Mouse (Mus musculus) inflammation-experienced regulatory T-cells, adult 6 months (primary cell): Measurements from ENCODE around the gene Tigit. TPM values are rescaled to one million over a fixed set of nuclear protein-coding genes. Genes with fewer than 3 reads are reported as not detected.

Experiments
- ATAC-seq: one replicate; pipeline ENCODE4 v1.8.0; 2017
- polyA plus RNA-seq, 3 experiments: library from polyadenylated mRNA; unstranded; fragments of 100-300 nt; shearing (Covaris generic); gene quantifications; one replicate each; pipeline ENCODE4 v1.2.1; 2017

The Tigit gene
- 100 to 1,000 TPM; 353 to 863 (median 573) TPM for polyA plus RNA-seq

DNA sequence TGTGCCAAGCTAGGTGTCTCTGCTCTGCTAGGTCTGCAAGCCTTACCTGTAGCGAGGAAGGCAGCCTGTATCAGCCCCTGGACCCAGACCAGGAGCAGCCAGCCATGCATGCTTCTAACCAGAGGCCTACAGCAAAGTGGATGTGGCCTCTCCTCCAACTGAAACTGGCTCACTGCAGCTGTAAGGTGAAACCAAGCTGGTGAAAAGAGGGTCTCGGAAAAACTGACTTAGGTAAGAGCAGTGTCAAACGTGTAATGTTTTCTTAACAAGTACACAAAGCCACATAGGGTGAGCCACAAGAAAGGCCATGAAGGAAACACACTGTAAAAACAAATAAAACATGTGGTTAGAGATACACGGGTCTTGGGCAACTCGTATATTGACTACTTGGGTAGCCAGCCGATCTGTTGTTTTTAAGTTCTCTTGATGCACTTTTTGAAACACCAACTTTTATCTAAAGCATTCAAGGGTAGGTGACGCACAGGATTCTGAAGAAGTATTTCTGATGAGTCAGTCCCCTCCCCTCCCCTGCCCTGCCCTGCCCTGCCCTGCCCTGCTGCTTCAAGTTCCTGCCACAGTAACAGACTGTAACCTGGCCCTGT lies at the start of gene Tigit:
Tigit (minus strand) TSS at position 169 of the 602 bp plus-strand sequence.
- ATAC-seq = peak; percentile 75

DNA sequence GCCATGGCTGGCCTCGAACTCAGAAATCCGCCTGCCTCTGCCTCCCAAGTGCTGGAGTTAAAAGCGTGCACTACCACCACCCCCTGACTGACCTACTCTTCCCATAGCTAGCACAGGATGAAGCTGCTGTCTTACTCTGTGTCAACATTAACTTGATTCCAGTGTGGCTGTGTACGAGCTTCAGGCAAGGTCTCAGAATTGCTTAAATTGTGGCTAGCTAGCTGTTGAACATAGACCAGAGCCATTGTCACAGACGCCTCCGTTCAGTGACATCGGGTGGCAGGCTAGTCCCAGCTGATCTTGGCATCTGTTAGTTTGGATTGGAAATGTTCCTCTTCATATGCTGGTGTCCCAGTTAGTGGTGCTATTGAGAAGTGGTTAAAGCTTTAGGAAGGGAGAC lies 47.4 kb upstream of the Tigit start:
- ATAC-seq = no peak

DNA sequence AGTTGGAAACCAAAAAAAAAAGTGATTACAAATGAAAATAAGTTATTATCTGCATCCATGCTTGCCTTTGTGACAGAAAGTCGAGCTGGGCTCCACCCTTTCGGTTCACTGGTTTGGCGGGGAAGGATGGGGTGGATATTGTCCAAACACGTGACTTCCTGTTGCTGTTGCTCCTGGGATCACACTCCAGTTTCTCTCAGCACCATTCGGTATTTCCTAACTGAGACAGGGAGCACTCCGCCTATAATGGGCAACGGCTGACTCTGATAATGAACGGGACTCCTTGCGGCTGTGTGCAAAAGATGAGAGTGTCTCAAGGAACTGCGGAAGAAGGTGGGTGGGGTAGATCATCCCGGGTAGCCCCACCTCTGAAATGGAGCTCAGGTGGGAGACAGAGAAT lies 46.7 kb upstream of the Tigit start:
- ATAC-seq = no peak

DNA sequence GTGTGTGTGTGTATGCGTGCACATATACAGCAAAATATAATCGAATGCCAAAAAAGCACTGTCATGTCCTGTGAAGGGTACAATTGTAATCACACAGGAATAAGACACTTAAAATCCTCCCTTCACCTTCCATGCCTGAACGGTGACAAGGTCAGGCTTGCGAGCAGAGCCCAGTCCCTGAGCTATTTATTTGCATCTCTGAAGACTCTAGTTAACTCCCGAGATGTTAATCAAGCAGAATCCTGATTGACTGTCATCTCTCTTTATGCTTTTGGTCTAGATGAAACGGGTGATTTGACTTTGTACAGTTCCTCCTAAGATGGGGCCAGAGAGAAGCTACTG lies 46.2 kb upstream of the Tigit start:
- ATAC-seq = no peak

DNA sequence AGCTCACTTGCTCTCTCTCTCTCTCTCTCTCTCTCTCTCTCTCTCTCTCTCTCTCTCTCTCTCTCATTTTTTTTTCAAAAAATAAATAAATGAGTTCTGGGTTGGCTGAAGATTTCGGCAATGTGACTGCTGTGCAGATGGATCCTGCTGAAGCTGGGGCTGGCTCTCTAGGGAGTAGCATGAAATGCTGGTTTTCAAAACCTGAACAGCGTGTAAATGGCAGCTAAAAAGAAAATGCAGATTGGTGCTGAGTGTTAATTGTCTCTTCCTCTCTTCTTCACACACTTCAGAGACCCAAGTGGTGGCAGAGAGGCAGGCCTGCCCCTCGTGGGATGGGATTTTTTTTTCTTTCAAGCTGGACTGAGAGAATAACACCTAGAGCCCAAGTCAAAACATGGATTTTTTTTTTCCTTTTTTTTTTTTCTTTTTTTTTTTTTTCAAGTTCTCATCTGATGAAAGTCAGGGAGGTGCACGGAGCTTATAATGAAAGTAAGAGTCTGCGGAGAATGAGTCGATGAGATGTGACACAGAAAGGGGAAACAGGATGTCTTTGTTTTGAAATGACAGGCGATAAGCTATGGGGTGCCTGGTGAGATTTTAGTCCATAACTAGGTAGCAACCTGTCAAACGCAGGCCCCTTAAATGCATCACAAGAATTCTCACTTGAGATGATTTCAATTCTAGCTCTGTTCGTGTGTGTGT lies 45.6 kb upstream of the Tigit start:
- ATAC-seq = peak; percentile 90

DNA sequence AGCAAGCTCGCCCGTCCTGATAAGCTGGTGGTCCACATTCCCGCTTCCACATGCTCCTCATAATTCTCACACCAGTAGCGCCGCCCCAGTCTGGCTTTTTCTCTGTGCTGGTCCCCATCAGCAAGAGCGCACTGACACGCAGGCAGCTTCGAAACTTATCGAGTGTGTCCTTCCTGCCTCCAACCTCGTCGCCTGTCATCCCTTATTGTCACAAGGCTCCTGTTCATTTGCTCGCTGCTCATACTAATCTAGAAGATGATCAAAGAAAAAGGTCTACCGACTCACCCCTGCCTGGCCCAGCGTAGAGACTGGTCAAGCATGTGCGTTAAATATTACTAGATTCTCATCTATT lies 45.1 kb upstream of the Tigit start:
- peak; percentile 55 for ATAC-seq

DNA sequence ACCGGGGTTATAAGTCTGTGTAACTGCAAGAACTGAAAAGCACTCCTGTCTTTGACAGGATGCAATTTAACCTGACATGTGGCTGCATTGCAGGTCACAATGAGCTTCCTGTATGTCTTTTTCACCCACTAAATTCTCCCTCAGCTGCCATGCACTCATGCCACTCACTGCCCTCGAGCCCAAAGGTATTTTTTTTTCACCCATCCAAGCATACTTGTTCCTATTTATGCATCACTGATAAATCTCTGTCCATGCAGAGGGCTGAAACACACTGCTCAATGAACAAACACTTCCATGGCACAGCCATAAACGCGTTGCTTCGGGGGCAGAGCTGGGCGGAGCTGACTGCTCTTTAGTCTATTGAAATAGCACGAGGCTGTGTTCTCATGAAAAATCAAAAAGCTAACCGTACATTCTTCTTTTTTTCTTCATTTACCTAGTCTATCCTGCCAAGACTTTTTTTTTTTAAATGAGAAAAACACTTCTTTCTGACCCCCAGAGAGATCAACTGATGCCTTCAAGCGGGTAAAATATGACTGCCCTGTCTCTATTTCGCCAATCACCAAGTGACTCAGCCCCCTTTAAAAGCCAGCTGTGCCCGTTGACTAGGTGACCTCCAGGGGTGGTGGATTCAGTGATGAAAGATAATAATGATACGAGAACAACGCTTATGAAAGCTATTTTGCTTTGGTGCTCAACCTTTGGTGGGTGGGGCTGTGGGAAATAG lies 44.6 kb upstream of the Tigit start:
- peak; percentile 55 for ATAC-seq

DNA sequence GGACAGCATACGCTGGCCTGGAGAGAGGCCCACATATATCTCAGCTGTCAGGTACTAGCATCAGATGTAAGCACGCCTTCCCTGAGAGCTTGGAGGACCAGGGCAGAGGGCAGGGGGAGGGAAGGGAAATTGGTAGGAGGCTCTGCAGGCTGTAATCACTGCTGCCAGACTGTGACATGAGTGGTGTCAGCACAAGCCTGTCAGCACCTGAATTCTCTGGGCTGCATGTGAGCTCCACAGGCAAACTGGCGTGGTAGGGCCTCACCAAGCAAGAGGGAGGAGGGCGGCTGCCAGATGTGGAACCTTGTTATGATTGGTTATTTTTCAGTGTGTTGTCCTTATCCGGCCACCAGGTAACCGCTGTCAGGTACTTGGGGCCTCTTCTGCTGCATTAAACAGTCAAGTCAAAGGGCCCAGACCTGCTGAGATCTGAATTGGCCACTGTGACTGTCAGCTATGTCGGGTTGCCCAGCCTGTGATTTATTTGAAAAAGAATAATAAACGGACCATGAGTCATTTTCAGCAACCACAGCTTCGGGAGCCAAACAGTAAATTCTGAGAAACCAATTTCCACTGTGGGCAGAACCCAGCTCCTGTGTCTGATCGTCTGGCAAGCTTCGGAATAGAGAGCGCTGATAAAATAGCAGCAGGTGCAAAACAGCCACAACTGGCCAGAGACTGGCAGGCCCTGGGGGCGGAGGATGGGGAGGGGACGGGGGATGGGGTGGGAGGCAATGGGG lies 38.0 kb upstream of the Tigit start:
- peak; percentile 11 for ATAC-seq

DNA sequence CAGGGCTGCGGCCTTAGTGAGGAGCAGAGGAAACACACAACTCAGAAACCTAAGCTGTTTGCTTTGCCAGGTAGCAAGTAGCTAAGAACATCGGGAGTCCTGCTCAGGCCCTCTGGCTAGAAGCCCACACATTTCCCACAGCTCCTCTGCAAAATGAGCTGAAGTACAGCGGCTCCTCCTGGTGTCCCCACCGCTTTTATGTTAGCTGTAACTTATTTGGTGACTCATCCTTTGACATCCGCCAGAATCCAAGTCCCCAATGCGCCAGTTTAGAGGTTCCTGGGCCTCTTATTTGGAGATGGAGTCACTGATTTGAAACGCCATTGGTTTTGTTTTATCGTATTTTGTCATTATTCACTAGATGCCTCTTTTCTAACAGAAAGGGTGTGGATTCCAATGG lies 36.6 kb upstream of the Tigit start:
- no peak for ATAC-seq

DNA sequence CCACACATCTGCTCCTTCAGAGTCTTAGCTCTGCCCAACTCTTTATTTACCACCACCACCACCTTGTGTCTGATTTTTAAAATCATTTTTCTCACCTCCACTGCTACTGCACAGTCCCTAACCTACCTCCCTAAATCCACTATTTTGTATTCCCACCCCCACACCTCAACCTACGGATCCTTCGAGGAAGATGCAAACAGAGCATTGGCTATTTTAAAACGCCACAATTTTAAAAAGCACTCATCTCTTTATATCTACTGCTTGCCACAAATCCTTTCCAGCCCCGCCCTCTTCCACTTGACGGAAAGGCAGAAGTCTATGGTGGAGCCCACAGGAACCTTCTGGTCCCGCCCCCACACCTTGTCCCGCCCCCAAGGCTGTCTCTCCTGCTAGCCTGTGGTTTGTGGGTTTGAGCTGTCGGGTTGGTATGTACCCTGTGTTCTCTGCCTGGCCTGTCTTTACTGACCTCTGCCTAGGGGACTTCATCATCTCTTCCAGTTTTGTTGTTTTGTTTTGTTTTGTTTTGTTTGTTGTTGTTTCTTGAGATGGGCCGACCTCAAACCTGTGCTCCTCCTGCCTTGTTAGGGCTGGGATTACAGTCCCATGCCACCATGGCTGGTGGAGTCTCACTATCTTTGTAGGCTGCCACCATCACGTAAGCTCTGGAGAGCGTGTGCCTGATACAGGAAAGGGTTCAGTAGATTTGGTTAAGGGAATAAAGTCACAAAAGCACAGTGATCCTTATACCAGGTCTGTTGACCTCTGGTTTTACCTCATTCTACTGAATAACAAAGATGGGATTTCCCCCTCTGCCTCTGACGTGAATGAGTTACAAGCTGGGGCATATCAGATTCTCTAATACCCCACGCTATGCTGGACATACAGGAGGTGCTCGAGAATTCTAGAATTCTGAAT lies 35.0 kb upstream of the Tigit start:
- ATAC-seq = peak; percentile 63

DNA sequence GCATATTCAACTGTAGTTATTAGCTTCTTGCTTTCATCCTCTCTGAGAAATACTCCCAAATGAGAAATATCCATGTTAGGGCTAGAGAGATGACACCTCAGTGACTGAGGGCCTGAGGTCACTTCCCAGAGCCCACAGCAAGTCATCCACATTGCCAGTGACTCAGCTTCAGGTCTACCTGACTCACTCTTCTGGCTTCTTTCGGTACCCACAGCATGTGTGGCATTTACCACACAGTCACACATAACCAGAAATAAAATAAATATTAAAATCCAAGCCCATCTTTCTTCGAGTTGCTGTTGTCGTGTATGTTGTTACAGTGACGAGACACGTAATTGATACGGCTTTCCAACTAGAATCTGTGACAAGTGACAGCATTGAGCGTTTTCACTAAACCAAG lies 33.8 kb upstream of the Tigit start:
- ATAC-seq = no peak

DNA sequence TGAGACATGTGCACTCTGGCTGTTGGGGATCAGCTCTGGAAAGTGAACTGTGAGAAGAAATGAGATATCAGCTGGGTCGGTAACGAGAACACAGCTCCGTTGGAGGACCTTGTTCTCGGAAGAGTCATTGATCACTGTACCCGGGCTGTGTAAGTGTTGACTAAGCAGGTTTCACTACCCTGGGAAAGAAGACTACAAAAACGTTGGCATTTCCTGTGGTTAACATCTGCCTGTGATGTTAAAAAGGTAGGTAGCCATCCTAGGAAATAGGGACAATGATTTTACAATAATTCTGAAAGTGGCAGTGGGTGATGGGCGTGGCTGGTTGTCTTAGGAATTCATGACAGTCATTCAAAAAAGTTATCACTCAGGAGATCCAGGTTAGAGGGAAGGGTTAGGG lies 31.9 kb upstream of the Tigit start:
- peak; percentile 25 for ATAC-seq

DNA sequence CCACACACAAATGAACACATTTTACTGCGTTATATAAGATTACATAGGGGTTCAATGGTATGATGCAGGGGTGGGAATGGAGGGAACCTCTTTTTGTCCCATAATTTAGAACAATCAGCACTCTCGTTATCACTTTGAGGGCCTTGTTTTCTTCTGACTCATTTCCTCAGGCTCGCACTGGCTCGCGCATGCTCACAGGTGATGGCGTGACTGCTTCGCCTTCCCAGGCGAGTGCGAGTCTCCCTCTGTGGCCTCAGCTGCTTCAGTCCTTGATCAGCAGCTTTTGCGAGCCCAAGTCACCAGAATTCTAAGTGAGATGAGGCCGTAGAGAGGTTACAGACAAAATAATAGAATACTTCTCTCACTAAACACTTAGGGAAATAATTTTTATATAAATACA lies 30.2 kb upstream of the Tigit start:
- peak; percentile 22 for ATAC-seq

DNA sequence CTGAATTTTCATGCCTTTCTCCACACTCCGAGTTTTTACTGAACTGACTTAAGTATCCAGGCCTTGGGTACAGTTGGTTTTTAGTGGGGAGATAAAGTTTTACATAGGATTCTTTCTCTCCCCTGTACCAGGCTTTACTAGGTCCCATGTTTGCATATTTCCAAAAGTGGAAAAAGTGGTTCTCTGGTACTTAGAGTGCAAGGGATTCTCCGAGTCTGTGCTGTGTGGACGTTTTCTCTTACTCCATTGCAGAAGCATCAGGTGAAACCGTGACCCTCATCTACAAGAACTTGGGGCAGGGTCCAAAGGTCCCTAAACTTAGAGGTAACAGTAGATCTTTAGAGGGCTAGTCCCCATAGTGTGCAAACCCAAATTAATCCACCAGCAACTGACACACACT lies 28.7 kb upstream of the Tigit start:
- no peak for ATAC-seq

DNA sequence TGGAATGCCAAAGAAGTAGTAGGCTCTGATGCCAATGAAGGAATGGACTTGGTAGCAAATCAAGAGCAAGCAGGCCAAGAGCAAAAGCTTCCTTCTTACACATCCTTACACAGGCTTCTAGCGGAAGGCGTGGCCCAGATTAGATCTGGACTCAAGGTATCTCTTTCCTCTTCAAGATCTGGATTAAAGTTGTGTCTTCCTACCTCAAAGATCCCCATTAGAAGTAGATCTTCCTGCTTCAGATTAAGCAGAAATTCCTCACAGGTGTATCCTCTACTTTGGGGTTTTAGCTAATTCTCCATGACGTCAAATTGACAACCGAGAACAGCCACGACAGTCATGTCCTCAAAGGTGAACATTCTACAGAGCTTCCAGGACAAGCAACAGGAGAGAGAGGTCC lies 27.8 kb upstream of the Tigit start:
- no peak for ATAC-seq

DNA sequence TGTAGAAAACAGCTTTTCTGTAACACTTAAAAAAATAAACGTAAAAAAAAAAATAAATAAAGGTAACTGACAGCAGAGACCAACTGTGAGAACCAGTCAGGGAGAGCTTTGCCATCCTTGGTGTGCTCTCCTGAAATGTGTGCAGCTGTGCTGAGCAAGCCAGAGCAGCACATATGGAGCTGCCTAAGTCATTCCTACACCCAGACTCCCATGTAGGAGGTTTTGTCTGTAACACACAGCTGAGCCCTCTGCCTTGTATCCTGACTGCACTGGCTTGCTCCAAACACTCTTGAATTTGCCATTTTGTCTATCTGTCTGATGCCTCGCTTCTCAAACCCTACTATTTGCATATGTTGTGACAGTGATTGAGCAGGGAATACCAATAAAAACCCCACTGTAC lies 27.0 kb upstream of the Tigit start:
- no peak for ATAC-seq

DNA sequence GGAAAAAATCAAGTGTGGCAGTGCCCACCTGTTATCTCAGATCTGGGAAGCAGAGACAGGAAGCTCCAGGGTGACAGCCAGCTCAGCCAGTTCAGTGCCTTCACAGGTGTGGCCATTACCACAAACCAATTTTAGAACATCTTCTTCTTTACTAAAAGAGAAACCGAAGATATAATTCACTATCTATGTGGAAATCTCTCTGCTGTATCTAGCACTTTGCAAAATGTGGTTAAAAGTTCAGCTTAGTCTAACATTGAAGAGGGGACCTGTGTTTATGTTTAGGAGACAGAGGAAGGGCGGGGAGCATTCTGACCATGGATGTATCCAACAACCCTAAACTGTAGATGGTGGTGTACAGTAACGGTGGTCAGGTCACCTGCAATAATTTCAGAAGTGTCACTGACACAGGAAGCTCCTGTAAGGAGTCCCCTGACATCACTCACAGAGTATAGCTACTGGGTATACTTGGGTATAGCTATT lies 26.3 kb upstream of the Tigit start:
- peak; percentile 87 for ATAC-seq

DNA sequence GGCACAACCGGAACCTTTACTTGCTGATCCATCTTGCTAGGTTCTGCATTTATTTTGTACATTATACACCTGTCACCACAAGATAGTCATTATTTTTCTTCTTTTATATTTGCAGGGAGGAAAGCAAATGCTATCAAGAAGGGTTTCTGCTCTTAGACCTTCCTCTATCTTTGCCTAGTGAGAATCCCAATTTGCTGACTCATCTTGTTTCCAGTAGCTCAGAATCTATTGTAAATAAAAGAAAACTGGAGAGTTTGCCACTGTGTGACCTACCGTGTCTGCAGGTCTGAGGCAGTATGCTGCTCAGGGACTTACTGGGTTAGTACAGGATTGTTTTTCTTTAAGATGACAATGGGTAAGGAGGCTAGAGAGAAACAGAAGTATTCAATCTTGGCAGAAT lies 24.0 kb upstream of the Tigit start:
- no peak for ATAC-seq

DNA sequence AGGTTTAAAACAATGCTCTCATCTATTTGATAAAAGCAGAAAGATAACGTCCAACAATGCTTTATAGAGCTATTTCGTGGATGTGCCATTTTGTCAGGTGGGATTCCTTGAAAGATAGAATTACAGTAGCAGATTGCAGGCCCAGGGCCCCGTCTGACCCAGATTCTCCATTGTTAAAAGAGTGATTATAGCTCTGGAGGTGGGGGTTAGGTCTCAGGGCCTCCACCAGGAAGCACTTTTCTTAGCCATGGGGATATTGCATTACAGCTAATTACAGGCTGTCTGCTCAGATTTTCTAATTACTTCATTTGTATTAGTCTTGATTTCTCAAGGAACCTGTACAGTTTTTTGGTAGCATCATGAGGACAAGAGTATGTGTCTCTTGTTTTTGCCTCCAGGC lies 10.5 kb upstream of the Tigit start:
- ATAC-seq = no peak

DNA sequence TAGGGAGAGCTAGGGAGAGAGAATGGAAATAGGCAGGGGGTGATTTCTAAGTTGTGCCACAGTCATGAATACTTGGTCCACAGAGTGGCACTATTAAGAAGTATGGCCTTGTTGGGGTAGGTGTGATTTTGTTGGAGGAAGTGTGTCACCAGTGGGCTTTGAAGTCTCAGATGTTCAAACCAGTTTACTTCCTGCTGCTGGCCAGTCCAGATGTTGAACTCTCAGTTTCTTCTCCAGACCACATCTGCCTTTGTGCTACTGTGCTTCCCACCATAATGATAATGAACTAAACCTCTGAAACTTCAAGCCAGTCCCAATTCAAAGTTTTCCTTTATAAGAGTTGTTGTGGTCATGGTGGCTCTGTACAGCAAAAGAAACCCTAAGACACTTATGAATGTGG lies 8.8 kb upstream of the Tigit start:
- no peak for ATAC-seq

DNA sequence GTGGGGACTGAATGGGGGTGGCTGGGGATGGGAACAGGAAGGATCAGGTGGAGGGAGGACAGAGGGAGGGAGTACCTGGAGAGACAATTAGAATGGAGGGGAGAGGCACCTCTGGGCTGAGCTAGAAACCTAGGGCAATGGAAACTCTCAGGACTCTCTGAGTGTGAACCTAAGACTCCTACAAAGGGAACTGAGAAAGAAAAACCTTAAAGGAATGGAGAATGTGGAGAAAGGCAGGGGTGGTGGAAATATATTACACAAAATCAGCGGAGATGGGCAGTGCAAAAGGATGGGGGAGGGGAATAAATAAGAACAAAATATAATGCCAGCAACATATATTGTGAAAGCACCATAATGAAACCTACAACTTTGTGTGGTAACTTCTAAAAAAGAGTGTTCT lies 8.0 kb upstream of the Tigit start:
- ATAC-seq = no peak

DNA sequence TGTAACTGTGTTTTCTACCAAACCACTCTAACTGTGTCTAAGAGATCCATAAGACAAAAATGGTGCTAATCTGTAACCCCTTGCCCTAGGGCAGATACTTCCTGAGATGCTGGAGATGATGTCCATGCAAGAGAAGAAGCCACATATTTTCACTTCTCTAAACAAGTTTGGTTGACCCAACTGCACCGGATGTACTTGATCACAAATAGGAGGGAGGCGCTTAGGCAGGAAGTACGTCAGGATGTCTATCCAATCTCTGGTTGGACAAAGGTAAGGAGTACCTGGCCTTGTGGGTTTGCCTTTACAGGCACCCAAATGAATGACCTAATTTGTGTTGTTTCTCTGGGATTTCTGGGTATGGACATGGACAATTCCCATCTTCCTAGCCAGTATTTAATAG lies 4.3 kb upstream of the Tigit start:
- ATAC-seq = no peak
